Mouse (Mus musculus) small intestine, adult 2 months (tissue): ENCODE data around the gene Zbtb8os. TPM values are rescaled to one million over a fixed set of nuclear protein-coding genes. Genes with fewer than 3 reads are reported as not detected.

Experiments used
- H3K27ac ChIP-seq: fragments of 200-500 bp; 2 replicates; pipeline ENCODE4 v1.5.1; 2012; ENCODE audit warnings: low read depth, low read length, control low read depth, inconsistent platforms; ENCODE audit not compliant: insufficient read depth
- H3K27me3 ChIP-seq: fragments of 200-500 bp; 2 replicates; pipeline ENCODE4 v1.6.1; 2012; ENCODE audit warnings: mild to moderate bottlenecking, moderate library complexity, low read length, inconsistent platforms; ENCODE audit not compliant: control insufficient read depth, insufficient read depth
- H3K36me3 ChIP-seq: fragments of 200-500 bp; 2 replicates; pipeline ENCODE4 v1.6.1; 2012; ENCODE audit warnings: mild to moderate bottlenecking, low read length, control low read depth, inconsistent platforms; ENCODE audit not compliant: control insufficient read depth, insufficient read depth
- H3K4me1 ChIP-seq: fragments of 200-500 bp; 2 replicates; pipeline ENCODE4 v1.6.1; 2012; ENCODE audit warnings: low read length, inconsistent platforms, mixed read lengths; ENCODE audit not compliant: control insufficient read depth, insufficient read depth, insufficient read length
- H3K4me3 ChIP-seq: fragments of 200-500 bp; 2 replicates; pipeline ENCODE4 v1.5.1; 2012; ENCODE audit warnings: low read depth, mild to moderate bottlenecking, control low read depth, inconsistent platforms, low read length, moderate library complexity
- CTCF ChIP-seq: fragments of 200-500 bp; IDR thresholded peaks from 2 replicates; pipeline ENCODE4 v1.5.1; 2012; ENCODE audit warnings: low read depth, mild to moderate bottlenecking, control low read depth, inconsistent platforms, low read length, moderate library complexity, mixed read lengths; ENCODE audit not compliant: insufficient replicate concordance, insufficient read length; ENCODE audit errors: extremely low read depth
- POLR2A ChIP-seq: fragments of 200-500 bp; IDR thresholded peaks from 2 replicates; pipeline ENCODE4 v1.6.1; 2012; ENCODE audit warnings: low read depth, mild to moderate bottlenecking, control low read depth, inconsistent platforms, low read length, moderate library complexity
- WGBS: fragments of 180-500 bp; shearing (Covaris S2); methylation state at CpG from one replicate; pipeline ENCODE4 v1.1.7; 2018; 5-methylcytosine and 5-hydroxymethylcytosine counted together
- polyA plus RNA-seq: library from polyadenylated mRNA; depleted of rRNA; stranded (reverse); fragments of >200 nt; gene quantifications from 2 replicates; pipeline ENCODE4 v1.2.3, GENCODE M21; 2012

Gene Zbtb8os
- polyA plus RNA-seq, 1 experiment, result 9.6 TPM

DNA sequence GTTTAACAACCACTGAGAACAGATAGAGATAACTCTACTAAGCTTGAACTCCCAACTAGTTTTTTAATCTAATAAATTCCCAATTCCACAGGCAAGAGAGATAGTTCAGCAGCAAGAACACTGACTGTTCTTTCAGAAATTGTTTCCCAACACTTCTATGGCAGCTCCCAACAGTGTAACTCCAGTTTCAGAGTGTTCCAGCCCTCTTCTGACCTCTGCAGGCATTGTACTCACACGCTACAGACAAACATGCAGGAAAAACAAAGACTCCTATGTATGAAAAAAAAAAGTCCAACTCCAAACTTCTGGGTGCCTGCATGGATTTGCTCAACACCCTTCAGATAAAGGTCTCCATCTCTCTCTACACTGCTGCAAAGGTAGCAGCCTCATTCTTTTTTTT is 2.6 kb upstream of the Zbtb8os start:
- no peaks in the 10 kb centered on the region; the same call in 1 of the 2 replicates for H3K4me1 ChIP-seq
- H3K4me3 ChIP-seq, result no peak overlapping the region
- 31% methylated on average over 1 of the region's 1 CpGs for WGBS
- H3K27ac ChIP-seq, result no peak overlapping the region
- H3K27me3 ChIP-seq, result no peaks in the 10 kb centered on the region
- H3K36me3 ChIP-seq, result peaks cover 12% of the 10 kb centered on the region
- TF ChIP-seq CTCF (no peak), POLR2A (no peak)

DNA sequence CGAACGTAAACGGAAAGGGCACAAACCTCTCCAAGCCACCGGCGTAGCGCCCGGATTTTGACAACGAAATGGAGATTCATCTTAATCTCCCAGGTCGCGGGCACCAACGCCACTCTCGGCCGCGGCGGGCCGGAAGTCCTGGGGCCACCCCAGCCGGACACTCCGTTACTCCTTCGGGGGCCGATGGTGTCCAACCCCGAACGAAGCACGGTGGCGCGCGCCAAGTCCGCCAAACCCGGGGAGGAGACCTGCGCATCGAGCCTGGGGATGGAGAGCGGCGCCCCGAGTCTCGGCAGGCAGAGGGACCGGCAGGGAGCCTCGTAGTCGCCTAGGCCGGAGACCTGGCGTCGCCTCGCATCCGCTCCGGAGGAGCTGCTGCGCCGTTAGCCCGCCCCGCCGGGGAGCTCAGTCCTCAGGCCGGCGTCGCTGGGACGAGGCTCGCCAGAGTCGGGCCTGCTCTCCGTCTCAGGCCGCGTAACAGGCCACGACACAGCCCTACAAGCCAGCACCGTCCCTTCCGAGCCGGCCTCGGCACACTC is 749 bp upstream of the Zbtb8os start:
- Histone ChIP-seq H3K27ac (peak overlapping the region; percentile 70), H3K36me3 (peaks cover 2% of the 10 kb centered on the region; the same call in 1 of the 2 replicates), H3K27me3 (no peaks in the 10 kb centered on the region), H3K4me3 (peak overlapping the region; percentile 73), H3K4me1 (no peaks in the 10 kb centered on the region; the same call in 1 of the 2 replicates)
- WGBS, result under 1% methylated on average over 62 of the region's 62 CpGs
- TF ChIP-seq POLR2A (no peak), CTCF (no peak)

DNA sequence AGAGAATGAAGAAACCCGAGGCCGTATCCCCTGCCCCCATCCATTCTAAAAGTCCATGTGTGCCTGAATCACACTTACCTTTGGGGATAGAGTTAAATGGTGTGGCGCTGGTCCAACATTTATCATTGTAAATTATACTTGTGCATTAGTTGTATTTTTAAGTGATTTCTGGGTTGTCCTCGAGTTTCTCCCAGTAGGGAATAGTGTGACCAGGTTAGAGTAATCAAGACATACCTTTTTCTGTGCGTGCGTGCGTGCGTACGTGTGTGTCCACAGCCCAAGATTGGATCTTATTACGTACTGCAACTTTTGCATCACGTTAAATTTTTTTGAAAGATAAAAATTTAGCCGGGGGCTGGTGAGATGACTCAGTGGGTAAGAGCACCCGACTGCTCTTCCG is 796 bp downstream of the Zbtb8os start:
- Histone ChIP-seq H3K4me3 (peak overlapping the region; percentile 72), H3K27ac (peak overlapping the region; percentile 99), H3K4me1 (no peaks in the 10 kb centered on the region; the same call in 1 of the 2 replicates), H3K36me3 (peaks cover 5% of the 10 kb centered on the region; the same call in 1 of the 2 replicates), H3K27me3 (no peaks in the 10 kb centered on the region)
- 24% methylated on average over 14 of the region's 14 CpGs for WGBS
- TF ChIP-seq CTCF, result no peak
- no peak for TF ChIP-seq POLR2A

DNA sequence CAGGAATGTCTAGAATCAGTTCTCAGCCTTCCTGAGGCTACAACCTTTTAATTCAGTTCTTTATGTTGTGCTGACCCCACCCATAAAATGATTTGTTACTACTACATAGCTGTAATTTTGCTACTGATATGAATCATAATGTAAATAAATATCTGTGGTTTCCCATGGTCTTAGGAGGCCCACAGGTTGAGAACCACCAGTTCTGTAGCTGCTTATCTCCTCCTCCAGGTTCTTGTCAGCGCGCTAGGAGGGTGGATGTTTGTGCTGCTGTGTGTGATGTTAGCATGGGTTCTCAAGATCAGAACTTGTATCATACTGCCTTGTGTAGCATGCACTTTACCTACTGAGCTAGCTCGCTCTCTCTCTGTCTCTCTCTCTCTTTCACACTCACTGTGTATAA is 4.2 kb downstream of the Zbtb8os start:
- WGBS, result 83% methylated on average over 3 of the region's 3 CpGs
- Histone ChIP-seq H3K4me3 (no peak overlapping the region), H3K27ac (no peak overlapping the region), H3K36me3 (peaks cover 21% of the 10 kb centered on the region), H3K27me3 (no peaks in the 10 kb centered on the region), H3K4me1 (no peaks in the 10 kb centered on the region; the same call in 1 of the 2 replicates)
- TF ChIP-seq POLR2A (no peak), CTCF (no peak)

DNA sequence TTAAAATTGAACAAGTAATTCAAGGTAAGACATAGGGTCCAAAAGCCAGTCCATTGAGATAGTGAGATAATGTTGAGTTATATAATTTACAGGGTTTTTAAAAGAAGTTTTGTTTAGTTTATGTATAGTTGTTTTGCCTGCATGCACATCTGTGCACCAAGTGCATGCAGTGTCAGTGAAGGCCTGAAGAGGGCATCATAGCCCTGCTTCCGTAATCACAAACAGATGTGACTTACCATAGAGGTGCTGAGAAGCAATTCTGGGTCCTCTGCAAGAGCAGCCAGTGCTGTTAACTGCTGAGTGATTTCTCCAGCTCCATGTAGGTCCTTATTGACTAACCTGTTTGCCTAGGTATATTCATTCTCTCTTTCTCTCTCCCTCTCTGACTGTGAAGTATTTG is 6.4 kb downstream of the Zbtb8os start:
- Histone ChIP-seq H3K4me3 (no peak overlapping the region), H3K27ac (no peak overlapping the region), H3K36me3 (peaks cover 26% of the 10 kb centered on the region), H3K27me3 (no peaks in the 10 kb centered on the region), H3K4me1 (peaks cover 2% of the 10 kb centered on the region; the same call in 1 of the 2 replicates)
- WGBS, result 84% methylated on average over 1 of the region's 1 CpGs
- TF ChIP-seq CTCF (peak; percentile 22; the same call in 1 of the 2 replicates), POLR2A (no peak)

DNA sequence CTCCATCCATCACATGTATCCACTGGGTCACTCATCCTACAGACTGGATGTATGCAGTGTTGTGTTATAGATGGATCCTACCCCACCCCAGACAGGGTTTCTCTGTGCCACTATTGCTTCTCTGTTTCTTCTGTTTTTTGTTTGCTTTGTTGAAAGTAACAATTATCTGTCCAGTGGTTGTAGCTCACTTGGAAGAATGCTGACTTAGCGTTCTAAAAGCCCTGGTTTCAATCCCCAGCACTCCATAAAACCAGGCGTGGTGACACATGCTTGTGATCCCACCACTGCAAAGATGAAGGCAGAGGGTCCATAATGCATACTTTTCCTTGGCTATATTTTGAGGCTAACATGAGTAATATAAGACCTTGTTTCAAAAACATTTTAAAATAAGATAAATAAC is 7.2 kb downstream of the Zbtb8os start:
- Histone ChIP-seq H3K36me3 (peaks cover 26% of the 10 kb centered on the region), H3K27me3 (no peaks in the 10 kb centered on the region)
- 86% methylated on average over 2 of the region's 2 CpGs for WGBS

DNA sequence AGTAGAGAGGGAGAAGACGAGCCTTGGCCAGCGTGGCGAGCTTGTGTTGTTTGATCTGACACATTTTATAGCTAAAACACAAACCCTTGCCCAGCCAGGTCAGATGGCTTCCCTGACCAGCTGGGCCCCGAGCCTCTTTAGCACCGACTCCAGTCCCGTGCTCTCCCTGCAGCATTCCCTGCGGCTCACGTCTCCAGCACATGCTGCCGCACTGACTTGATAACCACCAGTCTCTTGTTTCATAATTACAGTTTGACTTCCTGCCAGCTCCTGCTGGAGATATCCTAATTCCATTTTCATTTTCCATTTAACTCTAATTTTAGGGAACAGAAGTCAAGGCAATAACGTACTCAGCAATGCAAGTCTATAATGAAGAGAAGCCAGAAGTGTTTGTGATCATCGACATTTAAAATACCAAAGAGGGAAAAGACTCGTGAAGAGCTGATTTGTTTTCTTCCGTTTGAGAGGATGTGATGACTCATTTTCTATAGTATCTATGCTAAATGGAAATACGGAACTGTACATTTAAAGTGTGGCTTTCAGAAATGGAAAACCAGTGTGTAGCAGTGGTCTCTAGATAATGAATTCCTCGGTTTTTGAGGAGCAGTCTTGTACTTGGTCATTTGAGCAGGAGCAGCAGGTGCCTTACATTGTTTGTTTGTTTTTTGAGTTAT is 11.1 kb downstream of the Zbtb8os start:
- Histone ChIP-seq H3K36me3 (peaks cover 21% of the 10 kb centered on the region), H3K4me3 (no peak overlapping the region), H3K27ac (peak overlapping the region; percentile 41; the same call in 1 of the 2 replicates), H3K27me3 (no peaks in the 10 kb centered on the region), H3K4me1 (peaks cover 2% of the 10 kb centered on the region; the same call in 1 of the 2 replicates)
- WGBS, result 52% methylated on average over 15 of the region's 15 CpGs
- no peak for TF ChIP-seq CTCF
- TF ChIP-seq POLR2A, result no peak

More for the DNA sequence above, 7.2 kb downstream of the Zbtb8os start:
- H3K4me1 ChIP-seq, result peaks cover 2% of the 10 kb centered on the region; the same call in 1 of the 2 replicates
- no peak overlapping the region for H3K27ac ChIP-seq
- TF ChIP-seq POLR2A, result no peak
- TF ChIP-seq CTCF, result no peak
- no peak overlapping the region for H3K4me3 ChIP-seq
